Mouse (Mus musculus) inflammation-experienced regulatory T-cells, adult 6 months (primary cell): ENCODE data around the gene Ptprg. TPM values are rescaled to one million over a fixed set of nuclear protein-coding genes. Genes with fewer than 3 reads are reported as not detected.
"Not testable (repeated sequence)": the region's sequence is repeated elsewhere in the genome, so short reads cannot be mapped to it uniquely, and the experiment has no call there.

Experiments
- ATAC-seq: one replicate; pipeline ENCODE4 v1.8.0; 2017
- polyA plus RNA-seq, 3 experiments: library from polyadenylated mRNA; unstranded; fragments of 100-300 nt; shearing (Covaris generic); gene quantifications; one replicate each; pipeline ENCODE4 v1.2.1; 2017

Gene Ptprg
- polyA plus RNA-seq, 3 experiments from 2014 or later, result 0.24 TPM; not detected in 2

DNA sequence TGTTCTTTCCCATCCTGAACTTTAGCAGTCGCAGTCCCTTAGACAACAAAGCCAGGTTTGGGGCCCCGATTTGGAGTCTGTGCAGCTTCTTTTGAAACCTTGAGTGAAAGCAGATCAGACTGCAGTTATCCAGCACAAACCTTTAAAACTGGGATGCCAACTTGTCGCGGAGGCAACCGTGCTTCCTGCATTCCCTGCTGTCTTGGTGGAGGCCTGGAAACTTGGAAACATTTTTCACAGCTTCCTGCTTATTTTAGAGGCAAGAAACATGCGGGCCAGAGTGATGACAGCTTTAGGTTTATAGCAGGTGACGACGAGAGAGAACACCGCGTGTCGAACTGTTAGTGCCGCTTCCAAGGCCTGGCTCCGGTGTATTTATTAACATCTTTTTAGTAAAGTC, 342.2 kb downstream of the Ptprg start:
- ATAC-seq, result no peak

GRCm38 (mm10) chr14:11902794-11903193, 349.5 kb downstream of the Ptprg start:
- ATAC-seq, result no peak

DNA sequence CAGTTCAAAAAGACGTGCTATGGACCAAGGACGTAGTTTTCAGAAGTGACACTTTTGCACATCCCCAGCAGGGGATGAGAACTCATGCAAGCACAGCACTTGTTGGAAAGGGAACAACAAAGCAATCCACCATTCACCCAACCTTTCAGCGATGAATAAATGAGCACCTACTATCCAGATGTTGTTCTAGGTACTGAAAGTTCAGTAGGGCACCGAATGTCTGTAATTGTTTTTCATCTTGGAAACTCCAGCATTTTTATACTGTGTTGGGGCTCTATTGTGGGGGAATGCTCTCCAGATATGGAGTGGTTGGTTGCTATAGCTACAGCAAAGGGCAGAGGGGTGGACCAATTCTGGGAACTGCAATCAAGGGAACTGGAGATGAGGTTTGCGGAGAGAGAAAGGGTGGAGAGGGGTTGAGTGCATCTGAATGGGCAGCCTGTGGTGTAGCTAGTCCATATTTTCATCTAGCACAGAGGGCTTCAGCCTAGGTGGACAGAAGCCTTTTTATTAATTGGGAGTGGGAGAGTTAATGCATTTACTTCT, 352.9 kb downstream of the Ptprg start:
- no peak for ATAC-seq

DNA sequence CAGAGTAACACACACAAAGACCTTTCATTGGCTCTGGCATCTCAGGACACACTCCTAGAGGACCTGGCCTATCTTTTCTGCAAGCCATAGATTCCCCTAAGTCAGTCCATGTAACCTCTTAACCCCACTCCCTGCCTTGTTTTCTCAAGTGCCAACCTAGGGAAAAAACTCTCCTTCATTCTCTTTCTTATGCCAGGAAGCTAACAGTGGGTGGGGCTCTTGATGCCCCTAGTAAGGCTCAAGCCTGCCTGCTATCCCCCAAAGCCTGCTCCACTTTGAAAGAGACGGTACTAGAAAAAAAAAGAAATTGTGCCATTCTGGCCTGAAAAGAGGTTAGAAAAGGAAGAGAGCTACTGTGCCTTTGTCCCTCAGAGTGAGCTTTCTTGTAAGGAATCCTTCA, 358.9 kb downstream of the Ptprg start:
- no peak for ATAC-seq

- no peak for ATAC-seq
These were observed 363.9 kb downstream of the Ptprg start for GRCm38 (mm10) chr14:11917225-11917624.

GRCm38 (mm10) chr14:11928545-11928944, 375.2 kb downstream of the Ptprg start:
- ATAC-seq, result no peak

GRCm38 (mm10) chr14:11932517-11932916, 379.2 kb downstream of the Ptprg start:
- ATAC-seq, result no peak

GRCm38 (mm10) chr14:11934556-11934955, 381.2 kb downstream of the Ptprg start:
- no peak for ATAC-seq

DNA sequence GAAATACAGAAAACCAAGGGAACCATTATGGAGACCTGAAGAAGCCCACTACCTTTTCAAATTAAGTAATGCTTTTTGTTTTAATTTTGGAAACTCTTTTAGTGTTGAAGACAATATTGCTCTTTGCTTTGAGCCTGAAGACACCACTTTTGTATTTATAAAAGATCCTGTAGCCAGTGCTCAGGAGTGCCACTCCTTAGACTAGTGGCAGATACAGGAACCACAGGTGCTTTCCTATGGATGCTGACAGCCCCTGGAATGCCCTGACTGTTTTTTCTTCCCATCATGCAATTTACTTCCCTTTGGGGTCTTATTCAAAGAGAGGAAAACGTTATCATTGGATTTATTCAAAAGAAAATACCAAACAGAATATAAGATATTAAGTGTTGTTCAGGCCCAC, 381.9 kb downstream of the Ptprg start:
- no peak for ATAC-seq

DNA sequence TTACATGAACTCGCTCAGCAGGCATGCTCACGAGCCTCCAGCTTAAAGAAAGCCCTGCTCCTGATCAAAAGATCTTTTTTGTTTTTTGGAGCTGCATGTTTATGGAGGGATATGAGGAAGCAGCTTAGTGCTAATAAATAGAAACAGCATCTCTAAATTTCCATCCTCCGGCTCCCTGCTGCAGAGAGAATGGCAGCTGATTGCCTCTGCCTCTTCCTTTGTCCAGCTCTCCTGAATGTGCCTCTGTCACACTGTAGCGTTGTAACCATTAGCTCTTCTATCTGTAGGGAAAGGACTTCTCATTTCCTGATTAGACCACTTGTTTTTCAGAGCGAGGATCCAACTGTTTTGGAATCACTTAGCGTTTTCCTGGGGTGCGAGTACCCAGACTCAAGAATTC, 382.4 kb downstream of the Ptprg start:
- no peak for ATAC-seq

DNA sequence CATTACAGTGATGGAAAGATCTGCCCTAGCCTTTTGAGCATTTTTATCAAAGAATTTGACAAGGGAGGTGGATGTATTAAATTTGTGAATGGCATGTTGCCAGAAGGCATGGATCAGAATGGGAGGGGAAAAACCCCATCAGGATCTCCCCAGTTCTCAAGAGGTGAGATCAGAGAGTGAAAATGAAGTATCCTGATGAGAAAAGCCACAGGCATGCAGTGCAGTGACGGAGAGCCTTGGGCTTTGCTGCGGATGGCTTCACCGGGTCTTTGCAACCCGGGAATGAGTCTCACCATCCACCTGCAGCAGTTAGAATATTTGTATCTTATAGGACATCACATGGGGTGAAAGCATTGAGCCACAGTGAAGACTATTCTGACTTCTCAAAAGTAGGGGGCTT, 385.6 kb downstream of the Ptprg start:
- ATAC-seq, result no peak

DNA sequence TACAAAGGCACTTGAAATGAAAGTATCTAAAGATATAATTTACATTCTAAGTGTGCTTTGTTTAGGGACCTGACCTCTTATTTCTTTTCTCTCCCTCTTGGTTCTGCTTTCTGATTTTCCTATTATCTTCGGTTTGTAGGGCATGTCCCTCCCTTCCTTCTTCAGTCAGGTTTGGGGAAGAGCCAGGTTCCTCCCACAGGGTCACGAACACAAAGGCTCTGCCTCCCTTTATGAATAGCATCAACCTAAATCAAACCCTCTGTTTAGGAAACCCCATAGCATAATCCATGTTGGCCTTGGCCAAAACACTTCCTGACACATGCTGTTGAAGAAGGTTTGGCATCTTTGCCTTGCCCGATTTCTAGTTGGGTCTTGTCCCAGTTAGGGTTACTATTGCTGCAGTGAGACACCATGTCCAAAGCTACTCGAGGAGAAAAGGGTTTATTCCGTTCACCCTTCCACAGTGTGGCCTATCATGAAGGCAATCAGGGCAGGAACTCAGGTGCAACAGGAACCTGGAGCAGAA, 388.7 kb downstream of the Ptprg start:
- no peak for ATAC-seq

- ATAC-seq, result no peak
These were observed 397.0 kb downstream of the Ptprg start for GRCm38 (mm10) chr14:11950379-11950778.

- no peak for ATAC-seq
These were observed 401.9 kb downstream of the Ptprg start for GRCm38 (mm10) chr14:11955020-11955882.

GRCm38 (mm10) chr14:11960269-11961121, 407.2 kb downstream of the Ptprg start:
- ATAC-seq, result no peak

DNA sequence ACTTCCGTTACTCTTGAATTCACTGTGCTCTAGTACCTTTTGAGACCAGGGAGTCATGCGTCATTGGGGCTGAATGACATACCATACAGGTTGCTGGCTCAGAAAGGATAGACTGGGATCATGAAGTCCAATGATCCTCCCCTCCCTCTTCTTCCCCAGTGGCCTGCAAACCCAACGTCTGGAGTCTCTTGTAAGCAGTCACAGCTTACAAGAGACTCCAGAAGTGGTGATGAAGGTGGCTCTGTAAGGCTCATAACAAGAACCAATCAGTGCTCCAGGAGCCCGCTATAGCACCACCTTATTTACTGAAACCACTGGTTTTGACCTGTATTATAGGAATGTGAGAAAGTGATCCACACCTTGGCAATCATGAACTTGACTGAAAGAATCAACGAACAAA, 408.8 kb downstream of the Ptprg start:
- no peak for ATAC-seq

- ATAC-seq, result no peak
These were observed 409.2 kb downstream of the Ptprg start for GRCm38 (mm10) chr14:11962561-11962960.

DNA sequence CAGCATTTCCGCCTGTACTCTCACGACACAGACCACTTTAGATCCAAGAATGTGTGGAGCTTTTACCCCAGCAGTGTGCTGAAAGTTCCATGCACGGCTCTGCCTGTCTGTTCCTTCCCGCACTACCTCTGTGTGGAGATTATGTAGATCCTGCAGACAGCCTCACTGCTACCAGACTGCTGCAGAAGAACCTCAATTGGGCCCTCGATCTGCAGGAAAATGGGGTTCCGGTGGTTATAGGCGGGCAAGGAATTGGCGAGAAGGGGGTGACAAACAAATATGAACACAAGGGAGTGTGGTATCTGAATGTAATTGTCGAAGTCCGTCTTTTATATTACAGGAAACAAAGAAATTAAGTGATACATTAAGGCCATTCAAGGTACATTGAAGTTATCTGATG, 410.5 kb downstream of the Ptprg start:
- ATAC-seq, result no peak

DNA sequence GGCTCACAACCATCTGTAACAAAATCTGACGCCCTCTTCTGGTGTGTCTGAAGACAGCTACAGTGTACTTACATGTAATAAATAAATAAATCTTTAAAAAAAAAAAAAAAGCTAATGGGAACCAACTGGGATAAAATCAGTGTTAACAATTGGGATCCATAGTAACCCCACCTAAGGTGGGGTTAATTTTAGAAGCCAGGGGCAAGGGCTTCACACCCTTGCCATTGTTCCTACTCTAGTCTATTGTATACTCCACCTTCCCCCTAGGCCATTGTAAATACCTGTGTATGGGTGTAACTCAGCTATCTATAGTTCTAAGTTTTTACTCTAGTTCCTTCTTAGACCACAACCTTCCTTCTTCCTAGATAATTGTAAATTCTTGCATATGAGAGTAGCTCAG, 411.0 kb downstream of the Ptprg start:
- ATAC-seq, result not testable (repeated sequence)

GRCm38 (mm10) chr14:11965878-11966277, 412.5 kb downstream of the Ptprg start:
- ATAC-seq, result no peak

GRCm38 (mm10) chr14:11981764-11982163, 428.4 kb downstream of the Ptprg start:
- no peak for ATAC-seq

DNA sequence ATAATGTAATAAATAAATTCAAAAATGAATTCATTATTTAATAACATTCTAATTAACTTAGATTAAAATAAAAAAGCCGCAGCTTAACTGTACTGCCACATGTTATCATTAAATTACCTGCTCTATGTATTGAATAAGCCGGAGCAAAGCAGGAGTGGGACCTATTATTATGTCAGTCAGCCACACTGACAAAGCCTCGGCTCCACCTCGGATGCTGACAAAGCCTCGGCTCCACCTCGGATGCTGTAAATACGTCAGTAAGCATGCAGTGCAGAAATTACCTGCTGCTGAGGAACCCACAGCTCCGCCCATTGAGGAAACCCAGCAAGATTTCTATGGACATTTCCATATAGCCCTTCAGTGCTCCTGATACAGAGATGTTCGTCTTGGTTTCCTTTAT, 429.7 kb downstream of the Ptprg start:
- ATAC-seq, result no peak

DNA sequence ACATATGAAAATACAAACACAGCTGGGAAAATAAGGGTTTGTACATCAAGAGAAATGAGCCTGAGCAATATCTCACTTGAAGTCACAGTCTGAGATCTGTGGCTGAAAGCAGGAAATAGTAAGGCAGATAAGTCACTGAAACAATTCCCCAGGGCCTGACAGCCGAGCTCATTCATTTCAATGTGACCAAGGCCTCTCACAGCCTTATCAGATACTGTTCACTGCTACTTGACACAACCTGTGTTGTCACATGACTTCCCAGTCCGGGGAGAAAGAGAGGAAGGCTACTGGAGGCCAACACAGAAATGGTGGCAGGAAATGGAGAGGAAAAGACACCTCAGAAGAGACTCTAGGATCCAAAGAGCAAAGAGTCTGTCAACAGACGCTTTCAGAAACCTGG, 430.8 kb downstream of the Ptprg start:
- no peak for ATAC-seq
